Mouse (Mus musculus): ENCODE results near the gene Hsdl1.

Hsdl1 gene

DNA sequence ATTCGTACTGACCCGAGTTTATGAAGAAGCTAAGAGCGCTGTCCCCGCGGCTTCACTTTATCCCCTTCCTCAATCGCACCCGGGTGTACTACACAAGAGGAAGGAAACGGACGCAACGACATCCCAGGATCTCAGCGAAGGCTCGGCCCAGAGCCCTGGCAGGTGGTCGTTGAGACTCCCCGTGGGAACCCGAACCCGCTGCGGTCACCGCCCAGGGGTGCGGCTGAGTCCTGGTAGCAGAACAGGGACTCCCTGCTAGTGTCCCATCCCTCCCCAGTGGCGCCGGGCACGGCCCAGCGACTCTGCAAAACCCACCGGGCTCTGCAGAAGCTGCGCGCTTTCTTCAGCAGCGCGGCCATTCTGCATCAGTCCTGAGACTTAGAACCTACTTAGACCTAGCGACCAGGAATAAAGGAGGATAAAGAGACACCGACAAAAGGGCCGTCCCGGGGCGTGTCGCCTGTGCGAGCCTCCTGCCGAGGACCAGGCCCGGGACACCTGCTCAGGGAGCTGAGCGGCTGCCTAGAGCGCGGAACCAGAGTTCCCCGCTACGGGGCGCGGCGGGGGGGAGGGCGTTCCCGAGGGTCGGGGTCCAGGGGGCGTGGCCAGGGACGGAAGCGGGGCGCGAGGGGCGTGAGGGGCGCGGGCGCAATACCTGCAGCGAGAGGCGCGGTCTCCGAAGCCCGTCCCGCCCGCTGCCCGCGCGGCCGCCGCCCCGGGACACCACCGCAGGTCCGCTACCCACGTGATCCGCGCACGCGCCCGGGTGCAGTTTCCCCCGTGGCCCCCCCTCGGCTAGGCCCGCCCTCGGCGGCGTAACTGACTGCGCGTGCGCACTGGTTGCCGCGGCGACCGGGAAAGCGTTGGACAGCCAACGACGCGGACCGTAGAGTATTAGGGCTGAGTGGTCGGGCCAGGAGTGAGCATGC, at the start of gene Hsdl1, which contains the start of gene Dnaaf1:
Hsdl1 (minus strand) TSS at position 747 of the 929 bp plus-strand sequence.
Dnaaf1 (plus strand) TSS at position 799 of the 929 bp plus-strand sequence.
- DNase-seq (ENCODE audit: low spot score in 2 of 2), result peak; percentile 96

DNA sequence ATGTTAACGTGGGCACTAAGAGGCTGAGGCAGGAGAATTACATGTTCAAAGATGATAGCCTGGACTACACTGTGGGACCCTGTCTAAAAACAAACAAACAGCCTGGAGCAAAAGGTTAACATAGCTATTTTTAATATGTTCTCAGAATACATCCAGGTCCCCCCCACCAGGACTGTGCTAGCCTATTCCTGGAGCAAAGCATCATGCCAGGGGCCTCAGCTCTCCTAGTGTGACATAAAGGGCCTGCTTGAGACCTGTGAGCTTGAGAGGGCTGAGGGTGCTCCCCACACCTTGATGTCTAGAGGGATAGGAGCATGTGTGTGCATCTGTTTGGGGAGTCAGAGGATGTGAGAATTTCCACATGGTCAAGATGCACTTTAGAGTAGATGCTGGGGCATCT, 48.8 kb upstream of the Hsdl1 start:
- no peak for DNase-seq (ENCODE audit: low spot score in 2 of 2)

DNA sequence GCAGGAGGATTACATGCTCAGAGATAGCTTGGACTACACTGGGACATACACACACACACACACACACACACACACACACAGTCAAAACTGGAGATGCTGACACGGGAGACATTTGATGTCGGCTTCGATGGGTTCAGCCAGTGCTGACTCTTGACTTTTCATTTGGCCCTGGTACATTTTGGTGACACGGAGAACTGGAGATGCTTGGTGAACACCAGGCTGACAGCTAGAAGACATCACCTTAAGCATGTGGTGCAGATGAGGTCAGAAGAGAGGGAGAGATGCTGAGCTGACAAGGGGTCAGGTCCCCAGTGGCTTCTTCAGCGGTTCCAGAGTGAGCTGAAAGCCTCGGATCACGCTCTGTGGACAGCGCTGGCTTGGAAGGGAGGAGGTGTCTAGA, 48.1 kb upstream of the Hsdl1 start:
- no peak for DNase-seq (ENCODE audit: low spot score in 2 of 2)

DNA sequence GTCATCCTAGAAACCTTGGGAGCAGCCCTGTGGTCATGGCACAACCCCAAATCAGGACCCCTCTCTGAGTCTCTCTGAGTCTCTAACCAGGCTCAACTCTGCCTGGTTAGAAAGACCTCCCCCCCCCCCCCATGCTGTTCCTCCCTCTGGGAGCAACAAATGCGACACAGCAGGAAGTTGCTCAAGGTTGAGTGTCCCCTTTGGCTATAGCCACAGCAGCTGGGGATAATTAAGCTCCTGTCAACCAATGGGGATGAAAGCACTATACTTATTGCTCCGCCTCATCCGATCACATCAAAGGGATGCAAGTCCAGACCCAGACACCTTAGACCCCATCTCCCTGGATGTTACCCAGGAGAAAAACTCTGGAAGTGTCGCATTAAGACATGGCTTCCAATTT, 47.6 kb upstream of the Hsdl1 start:
- no peak for DNase-seq (ENCODE audit: low spot score in 2 of 2)

DNA sequence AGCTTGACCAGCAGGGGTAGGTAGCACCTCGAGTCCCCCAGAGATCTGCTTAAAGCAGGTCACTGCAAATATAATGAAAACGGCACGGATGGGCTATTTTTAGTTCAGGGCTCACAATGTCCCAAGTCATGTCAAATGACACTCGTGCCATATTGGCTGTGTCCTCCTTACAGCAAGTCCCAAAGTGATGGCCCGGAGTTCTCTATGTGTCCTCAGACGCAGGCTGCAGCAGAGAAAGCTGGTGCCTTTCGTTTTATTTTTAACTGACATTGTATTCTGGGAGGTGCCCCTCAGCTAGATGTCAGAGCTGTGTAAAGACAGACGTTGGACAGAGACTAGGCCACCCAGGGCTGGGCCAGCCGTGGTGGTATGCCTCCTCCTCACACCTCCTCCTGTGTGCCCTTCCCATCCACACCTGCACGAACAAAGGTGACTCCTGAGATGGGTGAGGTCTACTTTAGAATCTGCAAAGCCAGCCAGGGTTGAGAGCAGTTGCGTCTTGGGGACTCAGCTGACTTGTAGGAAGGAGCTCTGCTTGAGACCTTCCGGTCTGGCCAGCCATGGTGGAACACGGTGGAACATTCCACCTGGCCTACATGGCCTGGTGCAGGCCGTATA, 46.0 kb upstream of the Hsdl1 start:
- no peak for DNase-seq (ENCODE audit: low spot score in 2 of 2)

DNA sequence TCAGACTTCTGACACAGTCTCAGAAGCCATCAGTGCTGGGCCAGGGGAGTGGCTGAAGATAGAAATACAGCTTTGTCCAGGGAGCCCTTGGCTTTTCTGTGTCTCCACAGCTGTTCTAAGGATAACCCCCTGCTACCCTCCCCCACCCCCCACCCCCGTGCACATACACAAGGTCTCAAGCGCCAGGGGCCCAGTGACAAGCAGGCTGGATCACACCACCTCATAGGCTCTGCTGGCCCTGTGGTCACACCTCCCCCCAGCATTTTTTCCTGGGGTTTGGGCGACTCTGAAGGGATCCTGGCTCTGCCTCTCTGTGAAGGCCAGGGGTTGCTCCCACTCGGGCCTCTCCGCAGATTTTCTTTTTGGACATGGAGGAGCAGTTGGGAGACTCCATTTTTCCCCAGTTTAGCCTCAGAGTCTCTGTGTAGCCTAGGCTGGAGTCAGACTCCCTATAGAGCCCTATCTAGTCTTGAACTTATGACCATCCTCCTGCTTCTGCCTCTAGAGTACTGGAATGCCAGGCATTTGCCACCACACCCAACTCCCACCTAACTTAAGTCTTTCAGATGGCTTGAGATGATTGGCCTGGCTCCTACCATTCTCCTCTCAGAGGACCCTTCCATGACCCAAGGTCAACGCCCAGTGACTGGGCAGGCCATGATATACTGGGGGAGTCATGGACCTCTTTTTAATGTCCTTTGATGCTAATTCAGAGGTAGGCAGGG, 45.3 kb upstream of the Hsdl1 start:
- no peak for DNase-seq (ENCODE audit: low spot score in 2 of 2)

DNA sequence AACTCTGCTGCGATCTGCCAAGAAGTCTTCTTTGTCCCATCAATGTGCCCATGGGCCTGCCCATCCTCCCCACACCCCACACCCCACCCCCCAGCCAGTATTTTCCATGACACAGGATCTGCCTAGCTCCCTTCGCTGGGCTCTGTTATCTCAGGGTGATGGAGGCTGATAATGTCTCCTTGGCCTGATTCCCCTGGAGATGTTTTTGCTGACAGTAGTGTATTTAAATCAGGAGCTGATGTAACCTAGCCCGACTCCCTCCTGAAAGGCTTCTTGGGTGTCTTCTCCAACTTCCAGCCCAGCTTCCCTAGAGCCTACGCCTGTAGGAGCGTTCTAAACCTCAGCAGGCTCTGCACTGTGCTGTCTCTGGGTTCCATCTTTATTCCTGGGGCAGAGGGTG, 43.9 kb upstream of the Hsdl1 start:
- no peak for DNase-seq (ENCODE audit: low spot score in 2 of 2)

DNA sequence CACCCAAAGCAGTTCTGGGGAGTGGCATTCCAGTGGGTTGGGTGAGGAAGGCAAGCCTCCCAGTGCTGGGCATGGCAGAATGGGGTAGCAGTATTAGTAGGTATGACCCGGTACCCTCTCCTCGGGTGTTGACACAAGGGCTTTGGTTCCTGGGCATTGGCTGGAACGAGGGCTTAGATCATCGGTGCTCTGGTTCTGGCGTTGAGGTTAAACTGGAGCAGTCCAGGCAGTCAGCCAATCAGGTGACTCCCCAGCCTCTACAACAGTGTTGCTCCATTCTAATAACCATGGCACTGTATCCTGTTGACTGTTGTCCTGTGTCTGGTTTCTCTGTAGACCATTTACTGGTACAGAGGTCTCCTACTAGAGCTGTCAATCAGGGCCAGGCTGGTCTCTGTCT, 42.6 kb upstream of the Hsdl1 start:
- DNase-seq (ENCODE audit: low spot score in 2 of 2), result no peak

DNA sequence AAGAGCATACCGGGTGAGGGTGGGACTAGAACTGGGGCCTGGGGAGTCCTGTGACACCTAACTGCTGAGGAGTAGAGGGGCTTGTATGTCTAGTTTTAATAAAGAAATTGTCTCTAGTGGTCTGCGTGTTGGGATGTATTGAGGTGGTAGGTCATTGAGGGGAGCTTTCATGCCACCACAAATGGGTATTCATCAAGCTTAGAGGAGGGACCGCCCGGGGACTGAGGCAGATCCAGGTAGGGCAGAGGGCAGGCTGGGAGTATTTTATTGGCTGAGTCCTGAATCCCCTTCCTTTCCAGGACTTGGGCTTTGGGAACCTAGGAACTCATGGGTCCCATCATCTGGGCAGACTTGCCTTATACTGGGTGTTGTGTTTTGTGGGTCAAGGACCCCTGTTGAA, 41.8 kb upstream of the Hsdl1 start:
- no peak for DNase-seq (ENCODE audit: low spot score in 2 of 2)

DNA sequence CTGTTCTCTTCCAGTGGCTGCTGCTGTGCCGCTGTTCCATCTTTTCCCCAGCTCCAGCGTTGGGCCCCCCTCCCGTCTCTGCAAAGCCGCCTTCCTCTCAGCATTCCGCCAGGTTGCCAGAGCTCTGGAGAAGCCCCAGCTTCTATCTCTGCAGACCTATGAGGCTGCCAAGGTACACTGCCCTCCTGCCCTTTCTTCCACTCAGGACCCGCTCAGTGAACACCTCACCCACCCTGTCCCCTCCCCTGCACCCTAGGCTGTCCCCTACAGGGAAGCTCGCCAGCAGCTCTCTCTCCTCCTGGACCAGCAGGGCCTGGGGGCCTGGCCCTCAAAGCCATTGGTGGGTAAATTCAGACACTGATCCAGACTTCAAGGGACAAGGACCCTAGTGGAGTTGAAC, 41.4 kb upstream of the Hsdl1 start:
- DNase-seq (ENCODE audit: low spot score in 2 of 2), result no peak

DNA sequence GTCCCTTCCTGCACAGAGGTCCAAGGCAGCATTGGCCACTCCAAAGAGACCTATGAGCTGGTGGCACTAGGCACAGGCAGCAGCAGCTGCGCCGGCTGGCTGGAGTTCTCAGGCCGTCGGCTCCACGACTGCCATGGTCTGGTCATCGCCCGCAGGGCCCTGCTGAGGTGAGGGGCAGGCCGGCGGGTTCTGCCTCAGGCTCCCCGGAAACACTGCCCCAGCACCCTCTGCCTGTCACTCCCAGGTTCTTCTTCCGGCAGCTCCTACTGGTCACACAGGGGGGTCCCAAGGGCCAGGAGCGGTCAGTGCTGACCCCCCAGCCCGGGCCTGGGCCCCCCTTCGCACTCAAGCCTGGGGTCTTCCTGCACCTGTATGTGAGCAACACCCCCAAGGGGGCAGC, 40.1 kb upstream of the Hsdl1 start:
- DNase-seq (ENCODE audit: low spot score in 2 of 2), result no peak

DNA sequence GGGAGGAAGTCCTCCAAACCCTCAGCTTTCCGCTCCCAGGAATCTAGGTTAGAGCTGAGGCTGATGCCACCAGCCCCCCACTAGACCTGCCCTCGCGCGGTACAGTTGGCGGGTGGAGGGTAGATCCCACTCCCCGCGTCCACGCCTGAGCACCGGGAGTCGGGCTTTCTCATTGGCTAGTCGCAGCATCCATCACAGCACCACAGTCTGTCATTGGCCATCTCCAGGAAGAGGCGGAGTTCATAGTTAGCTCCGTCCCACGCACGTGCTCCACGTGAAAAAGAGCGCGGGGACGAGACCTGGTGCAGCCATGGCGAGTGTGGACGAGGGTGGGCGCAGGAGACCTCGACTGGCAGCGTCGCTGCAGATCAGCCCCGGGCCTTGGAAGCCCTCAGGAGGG, 37.5 kb upstream of the Hsdl1 start, which contains the start of gene Adad2:
Adad2 (plus strand) TSS at position 277 of the 400 bp plus-strand sequence.
- no peak for DNase-seq (ENCODE audit: low spot score in 2 of 2)

DNA sequence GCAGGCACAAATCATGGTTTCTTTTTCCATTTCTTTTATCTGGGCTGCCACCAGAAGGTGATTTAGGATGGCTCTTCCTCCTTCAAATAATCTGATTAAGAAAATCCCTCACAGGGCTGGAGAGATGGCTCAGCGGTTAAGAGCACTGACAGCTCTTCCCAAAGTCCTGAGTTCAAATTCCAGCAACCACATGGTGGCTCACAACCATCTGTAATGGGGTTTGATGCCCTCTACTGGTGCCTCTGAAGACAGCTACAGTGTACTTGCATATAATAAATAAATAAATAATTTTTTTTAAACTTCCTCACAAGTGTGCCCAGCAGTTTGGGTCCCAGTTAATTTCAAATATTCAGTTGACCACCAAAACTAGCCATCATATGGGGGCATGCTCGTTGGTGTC, 31.2 kb upstream of the Hsdl1 start:
- DNase-seq (ENCODE audit: low spot score in 2 of 2), result no peak

DNA sequence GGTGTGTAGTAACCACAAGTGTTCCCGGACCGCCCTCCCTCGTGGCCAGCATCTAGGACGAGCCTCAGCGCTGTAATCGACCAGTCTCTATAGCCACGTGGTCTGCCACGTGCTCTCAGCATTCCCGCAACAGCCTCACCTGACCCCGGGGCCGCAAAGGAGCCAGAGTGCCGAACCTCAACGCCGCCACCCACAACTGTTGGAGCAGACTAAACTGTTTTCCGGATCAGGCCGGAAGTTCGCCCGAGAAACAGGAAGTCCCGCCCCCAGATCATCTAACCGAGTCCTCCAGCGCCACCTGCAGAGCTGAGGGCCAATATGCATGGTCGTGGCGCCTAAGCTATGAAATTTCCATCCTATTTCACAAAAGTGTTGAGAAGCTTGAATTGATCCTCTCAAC, 30.0 kb upstream of the Hsdl1 start, which contains the start of gene Taf1c:
Taf1c (minus strand) TSS at position 227 of the 400 bp plus-strand sequence.
- DNase-seq (ENCODE audit: low spot score in 2 of 2), result peak; percentile 96

DNA sequence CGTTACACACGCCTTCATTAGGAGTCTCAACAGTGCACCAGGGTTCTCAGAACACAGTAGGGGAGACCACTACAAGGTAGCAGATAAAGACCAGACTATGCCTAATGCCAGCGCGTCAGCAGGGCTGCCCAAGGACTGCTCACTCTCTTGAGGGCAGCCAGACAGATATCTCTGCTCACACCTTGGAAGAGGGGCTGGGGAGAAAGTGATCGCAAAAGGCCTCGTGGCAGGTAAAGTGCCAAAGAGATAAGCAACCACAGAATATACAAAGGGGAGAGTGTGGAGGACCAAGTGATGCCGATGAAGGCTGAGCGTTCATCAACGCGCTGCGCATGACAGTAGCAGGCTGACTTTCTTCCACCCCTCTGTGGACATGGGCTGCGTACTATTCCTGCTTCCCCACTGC, 29.4 kb upstream of the Hsdl1 start:
- no peak for DNase-seq (ENCODE audit: low spot score in 2 of 2)

DNA sequence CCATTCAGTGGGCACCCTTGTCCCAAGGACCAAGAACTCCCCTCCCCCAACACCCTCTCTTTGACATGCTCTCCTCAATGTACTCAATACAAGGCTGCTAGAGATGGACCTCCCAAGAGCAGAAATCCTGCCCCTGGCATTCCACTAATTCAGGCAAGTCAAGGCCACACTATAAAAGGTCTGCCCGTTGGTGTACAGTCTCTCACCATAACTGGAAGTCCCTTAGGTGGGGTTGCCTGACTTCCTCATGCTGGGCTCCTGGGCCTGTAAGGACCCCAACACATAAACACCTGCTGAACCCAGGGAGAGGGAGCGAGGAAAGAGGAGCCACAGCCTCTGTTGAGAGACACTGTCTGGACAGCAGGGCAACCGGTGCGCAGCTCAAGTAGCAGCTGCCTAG, 28.8 kb upstream of the Hsdl1 start:
- DNase-seq (ENCODE audit: low spot score in 2 of 2), result no peak

DNA sequence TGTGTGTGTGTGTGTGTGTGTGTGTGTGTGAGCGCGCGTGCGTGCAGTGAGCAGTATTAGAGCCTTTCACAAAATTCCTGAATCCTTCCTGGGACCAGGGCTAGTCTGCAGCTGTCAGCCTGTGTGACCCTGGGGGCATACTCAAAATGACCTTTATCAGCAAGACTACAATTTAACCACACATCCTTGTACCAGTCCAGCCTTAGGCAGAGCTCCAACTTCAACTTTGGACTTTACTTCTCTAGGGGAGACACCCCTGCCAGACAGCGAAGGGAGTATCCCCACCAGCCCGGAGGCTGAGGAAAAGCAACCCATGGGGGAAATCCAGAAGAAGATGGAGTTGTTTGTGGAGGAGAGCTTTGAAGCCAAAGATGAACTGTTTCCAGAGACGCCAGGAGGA, 16.5 kb upstream of the Hsdl1 start:
- DNase-seq (ENCODE audit: low spot score in 2 of 2), result no peak

DNA sequence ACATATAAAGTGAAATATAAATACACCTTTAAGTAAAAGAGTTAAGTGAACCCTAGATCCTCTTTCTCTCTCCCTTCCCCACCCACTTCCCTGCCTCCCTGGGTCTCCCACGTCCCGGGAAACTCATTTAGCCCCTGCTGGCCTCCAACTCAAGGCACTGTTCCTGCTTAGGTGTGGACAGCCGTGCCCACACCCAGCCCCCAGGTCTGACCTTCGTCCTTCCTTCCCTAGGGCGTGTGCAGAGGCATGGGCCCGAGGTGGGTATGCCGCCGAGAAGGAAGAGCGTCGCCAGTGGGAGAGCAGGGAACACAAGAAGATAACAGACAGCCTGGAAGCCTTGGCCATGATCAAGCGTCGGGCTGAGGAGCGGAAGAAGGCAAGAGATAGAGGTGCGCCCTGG, 15.4 kb upstream of the Hsdl1 start:
- DNase-seq (ENCODE audit: low spot score in 2 of 2), result no peak

DNA sequence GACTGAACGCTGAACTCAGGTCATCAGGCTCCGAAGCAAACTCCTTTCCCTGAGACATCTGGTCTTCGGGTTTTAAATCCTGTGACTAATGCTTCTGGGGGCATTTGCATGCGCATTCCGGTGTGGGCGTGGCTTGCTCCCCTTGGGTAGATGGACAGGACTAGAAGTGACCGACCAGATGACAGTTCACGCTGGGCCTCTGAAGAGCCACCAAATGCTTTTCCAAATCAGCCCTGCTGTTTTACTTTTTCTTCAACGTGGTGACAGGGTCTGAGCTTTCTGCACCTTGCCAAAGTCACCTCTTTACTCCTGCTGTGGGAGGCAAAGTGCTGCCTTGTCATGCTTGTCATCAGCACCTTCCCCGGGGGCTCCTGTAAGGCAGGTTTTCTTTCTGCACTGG, 13.9 kb upstream of the Hsdl1 start:
- no peak for DNase-seq (ENCODE audit: low spot score in 2 of 2)

DNA sequence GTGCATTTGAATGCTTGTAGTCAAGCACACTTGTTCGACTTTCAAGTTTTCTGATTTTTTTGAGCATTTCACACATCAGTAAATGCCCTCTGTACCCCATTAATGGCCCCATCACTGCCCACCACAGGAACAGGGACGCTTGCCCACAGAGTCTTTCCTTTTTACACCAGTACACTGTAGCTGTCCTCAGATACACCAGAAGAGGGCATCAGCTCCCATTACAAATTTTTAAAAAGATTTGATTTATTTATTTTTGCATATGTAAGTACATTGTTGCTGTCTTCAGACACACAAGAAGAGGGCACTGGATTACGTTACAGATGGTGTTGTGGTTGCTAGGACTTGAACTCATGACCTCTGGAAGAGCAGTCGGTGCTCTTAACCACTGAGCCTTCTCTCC, 13.3 kb upstream of the Hsdl1 start:
- DNase-seq (ENCODE audit: low spot score in 2 of 2), result no peak

DNA sequence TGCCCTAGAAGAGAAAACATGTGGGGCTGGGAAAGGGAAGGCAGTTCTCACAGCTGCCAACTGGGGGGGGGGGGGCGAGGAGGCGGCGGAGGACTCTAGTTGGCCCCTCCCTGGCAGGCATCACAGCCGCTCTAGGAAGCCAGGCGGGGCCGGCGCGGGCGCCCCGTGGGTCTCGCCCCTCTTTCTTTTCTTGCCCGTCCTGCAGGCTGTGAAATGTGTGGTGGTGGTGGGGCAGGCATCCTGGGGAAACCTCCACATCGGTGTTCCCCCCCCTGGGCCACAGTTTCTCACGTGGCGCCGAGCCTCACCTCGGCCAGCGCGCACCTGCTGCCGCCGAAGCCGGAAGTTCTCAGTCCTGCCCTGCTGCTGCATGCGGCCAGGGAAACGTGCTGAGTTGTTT, 10.9 kb upstream of the Hsdl1 start:
- no peak for DNase-seq (ENCODE audit: low spot score in 2 of 2)

DNA sequence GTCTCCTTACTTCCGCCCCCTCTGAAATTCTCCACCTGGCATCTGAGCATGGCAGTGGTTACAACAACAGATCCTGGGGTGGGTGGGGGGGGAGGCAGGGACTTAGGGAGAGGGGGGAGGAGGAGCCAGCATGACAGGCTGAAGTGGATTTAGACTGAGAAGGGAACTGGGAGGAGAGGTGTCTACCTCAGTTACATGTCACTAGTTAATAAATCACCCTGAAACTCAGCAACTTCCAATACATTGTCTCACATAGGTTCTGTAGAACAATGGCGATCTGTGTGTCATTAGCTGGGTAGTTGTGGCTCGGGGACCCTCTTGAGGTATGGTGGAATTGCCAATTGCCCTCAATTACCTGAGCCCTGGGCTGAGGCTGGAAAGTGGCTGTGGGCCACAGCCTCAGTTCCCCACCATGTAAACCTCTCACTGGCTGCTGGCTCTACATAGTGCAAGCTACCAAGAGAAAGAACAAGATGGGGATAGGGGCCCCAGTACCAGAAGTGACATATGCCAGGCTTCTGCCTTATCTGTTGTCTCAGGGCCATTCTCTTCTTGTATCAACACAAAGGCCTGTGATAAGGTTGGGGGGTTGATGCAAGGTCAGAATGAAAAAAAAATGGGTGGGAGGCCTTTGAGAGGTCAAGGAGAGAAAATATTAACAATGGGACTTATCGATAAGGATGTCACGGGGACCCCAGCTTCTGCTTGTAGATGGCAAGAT, 5.6 kb upstream of the Hsdl1 start:
- DNase-seq (ENCODE audit: low spot score in 2 of 2), result no peak
